Comparison of ENCODE assay signal across 24 mouse cellular contexts in genomic region chr6:100107066-100107465, GRCm38 (mm10).
"Had no signal": no experiment of that assay in that cellular context is flagged by ENCODE, and none has a peak within 500 bp of the region (broad histone marks: within the 10 kb centered on the region; RNA-seq: fewer than 3 reads in every experiment).

No protein-coding gene starts in this region.

- H3K27ac ChIP-seq: heart, adult 2 months; hindbrain, embryonic 13.5 days; hindbrain, embryonic 15.5 days; hindbrain, postnatal 0 days; kidney, embryonic 15.5 days; kidney, postnatal 0 days; limb, embryonic 13.5 days; limb, embryonic 15.5 days; liver, embryonic 14.5 days had no signal

- DNase-seq: forebrain, postnatal 0 days; gastrocnemius, postnatal 14 days; gastrocnemius, postnatal 36 days; heart, adult 11 months; heart, adult 2 months; heart, postnatal 14 days; kidney, adult 11 months; kidney, adult 2 months; kidney, adult 9 months; kidney, postnatal 14 days; kidney, postnatal 36 days; layer of hippocampus, adult 9-11 months; layer of hippocampus, postnatal 36 days; left cerebral cortex, postnatal 4 days had no signal

- H3K4me2 ChIP-seq: heart, embryonic 12.5 days; hindbrain, embryonic 13.5 days; hindbrain, embryonic 15.5 days; kidney, embryonic 15.5 days; limb, embryonic 13.5 days; limb, embryonic 15.5 days had no signal

- H3K9me3 ChIP-seq: heart, embryonic 12.5 days; hindbrain, embryonic 13.5 days; hindbrain, embryonic 15.5 days; kidney, embryonic 15.5 days; limb, embryonic 13.5 days; limb, embryonic 15.5 days had no signal

- H3K9ac ChIP-seq: forebrain, postnatal 0 days; heart, embryonic 12.5 days; hindbrain, embryonic 13.5 days; hindbrain, embryonic 15.5 days; kidney, embryonic 15.5 days; limb, embryonic 13.5 days; limb, embryonic 15.5 days; liver, embryonic 14.5 days had no signal

- H3K27me3 ChIP-seq: hindbrain, embryonic 15.5 days had no signal

- ATAC-seq: forebrain, postnatal 0 days; hindbrain, postnatal 0 days; intestine, embryonic 16.5 days had no signal

- H3K36me3 ChIP-seq: heart, embryonic 12.5 days; hindbrain, embryonic 13.5 days; hindbrain, embryonic 15.5 days; kidney, embryonic 15.5 days; limb, embryonic 13.5 days; limb, embryonic 15.5 days had no signal

- H3K4me3 ChIP-seq: heart, adult 2 months; heart, embryonic 12.5 days; hindbrain, embryonic 13.5 days; hindbrain, embryonic 15.5 days; kidney, embryonic 15.5 days; limb, embryonic 13.5 days; limb, embryonic 15.5 days had no signal
